8 mouse cellular contexts compared by ENCODE assay signal in the genomic region with DNA sequence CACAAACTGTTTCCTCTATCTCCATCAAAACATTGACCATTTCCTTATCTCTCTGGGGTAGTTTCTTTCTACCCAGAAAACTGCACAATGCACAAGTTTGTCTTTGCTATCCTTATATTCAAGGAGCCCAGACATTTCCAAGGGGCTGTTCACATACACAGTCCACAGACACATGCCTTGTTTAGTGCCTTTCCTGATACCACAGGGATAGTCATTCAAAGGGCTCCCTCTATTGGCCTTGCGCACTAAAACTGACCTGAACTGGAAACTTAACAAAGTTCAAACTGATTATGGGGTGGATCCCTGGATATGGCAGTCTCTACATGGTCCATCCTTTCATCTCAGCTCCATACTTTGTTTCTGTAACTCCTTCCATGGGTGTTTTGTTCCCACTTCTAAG.
DNase-seq lines count a peak whose midpoint lies in the region; ATAC-seq and TF ChIP-seq lines count a peak whose summit lies in the region.

No protein-coding gene starts in this region.

- ATAC-seq in hindbrain, embryonic 11.5 days (ENCODE audit: low FRiP score): no peak
- no peak for ATAC-seq in hindbrain, embryonic 13.5 days (ENCODE audit: low FRiP score)
- ATAC-seq in liver, embryonic 12.5 days: 0 out of 2 replicates have a peak, but pooled peaks have one; percentile 30

- dilution Hi-C loops in CH12.LX (cut with MboI; ENCODE audit: extremely low pct_ligation_motif_present, extremely low pct_unique_long_range_greater_than_20kb, low sequenced_read_pairs): no loop called here

- no peak for TF ChIP-seq EP300 in CH12.LX (IDR thresholded peaks at IDR 0.05; ENCODE audit: low read length)

- DNase-seq in hindbrain, embryonic 11.5 days (ENCODE audit: low spot score): peak; percentile 48
- peak; percentile 48 for DNase-seq in CH12.LX (ENCODE audit: extremely low read depth)
- peak; percentile 69 for DNase-seq in embryo, embryonic 10.5 days (ENCODE audit: low spot score)
- DNase-seq in ovary, postnatal 10 days (ENCODE audit: low spot score): no peak
- DNase-seq in layer of hippocampus, adult 9-11 months: no peak
- DNase-seq in gastrocnemius, adult 2 months: no peak

- in situ Hi-C loops in CH12.LX (cut with MboI; ENCODE audit: low pct_ligation_motif_present, low pct_unique_long_range_greater_than_20kb, low sequenced_read_pairs): no loop called here

- H3K27ac ChIP-seq in hindbrain, embryonic 11.5 days (ENCODE audit: low read depth, low read length): no peak overlapping the region
- no peak overlapping the region for H3K27ac ChIP-seq in hindbrain, embryonic 13.5 days
- H3K27ac ChIP-seq in CH12.LX (ENCODE audit: insufficient read depth, low read depth): no peak overlapping the region
- H3K27ac ChIP-seq in liver, embryonic 12.5 days: no peak overlapping the region
- H3K27ac ChIP-seq in gastrocnemius, adult 2 months: no peak overlapping the region

- no peak for TF ChIP-seq POLR2A in CH12.LX (IDR thresholded peaks at IDR 0.05; ENCODE audit: low read depth, low read length)

- TF ChIP-seq CTCF in CH12.LX (conservative IDR thresholded peaks at IDR 0.05 in 1 of 2, IDR thresholded peaks at IDR 0.05 in 1 of 2; ENCODE audit: low read depth in 2 of 2, low read length in 2 of 2): peak; percentile 15 to 47; a peak in 2 of 4 replicates
- TF ChIP-seq CTCF in gastrocnemius, adult 2 months (IDR thresholded peaks at IDR 0.05): no peak

- no peaks in the 10 kb centered on the region for H3K9me3 ChIP-seq in hindbrain, embryonic 11.5 days (ENCODE audit: control insufficient read depth, low read length)
- no peaks in the 10 kb centered on the region for H3K9me3 ChIP-seq in hindbrain, embryonic 13.5 days
- H3K9me3 ChIP-seq in CH12.LX (replicated peaks; ENCODE audit: low read length): no peaks in the 10 kb centered on the region
- no peaks in the 10 kb centered on the region for H3K9me3 ChIP-seq in liver, embryonic 12.5 days (replicated peaks)

- no peak overlapping the region for H3K4me3 ChIP-seq in hindbrain, embryonic 11.5 days (ENCODE audit: low read depth, low read length)
- no peak overlapping the region for H3K4me3 ChIP-seq in hindbrain, embryonic 13.5 days
- H3K4me3 ChIP-seq in CH12.LX (replicated peaks in 1 of 3; ENCODE audit: low read depth in 2 of 3, low read length in 2 of 3, poor library complexity in 1 of 3): no peak overlapping the region
- H3K4me3 ChIP-seq in liver, embryonic 12.5 days: no peak overlapping the region
- H3K4me3 ChIP-seq in gastrocnemius, adult 2 months: no peak overlapping the region

- H3K9ac ChIP-seq in hindbrain, embryonic 11.5 days (ENCODE audit: low read depth, low read length): no peak overlapping the region
- no peak overlapping the region for H3K9ac ChIP-seq in hindbrain, embryonic 13.5 days
- H3K9ac ChIP-seq in CH12.LX (ENCODE audit: insufficient read depth, low read depth): no peak overlapping the region
- no peak overlapping the region for H3K9ac ChIP-seq in liver, embryonic 12.5 days

- H3K27me3 ChIP-seq in hindbrain, embryonic 11.5 days (ENCODE audit: control insufficient read depth, insufficient read depth, low read length): no peaks in the 10 kb centered on the region
- no peaks in the 10 kb centered on the region for H3K27me3 ChIP-seq in hindbrain, embryonic 13.5 days
- no peaks in the 10 kb centered on the region for H3K27me3 ChIP-seq in CH12.LX (replicated peaks)
- no peaks in the 10 kb centered on the region for H3K27me3 ChIP-seq in liver, embryonic 12.5 days (replicated peaks)

- TF ChIP-seq RAD21 in CH12.LX (IDR thresholded peaks at IDR 0.05; ENCODE audit: low read depth, low read length): peak; percentile 49

- no peaks in the 10 kb centered on the region for H3K4me1 ChIP-seq in hindbrain, embryonic 11.5 days (replicated peaks; ENCODE audit: control insufficient read depth, insufficient read depth, low read length)
- peaks cover 3% of the 10 kb centered on the region; the same call in 1 of the 2 replicates for H3K4me1 ChIP-seq in hindbrain, embryonic 13.5 days (replicated peaks)
- no peaks in the 10 kb centered on the region for H3K4me1 ChIP-seq in CH12.LX (ENCODE audit: control insufficient read depth in 1 of 2, insufficient read depth in 2 of 2)
- no peaks in the 10 kb centered on the region for H3K4me1 ChIP-seq in liver, embryonic 12.5 days

- WGBS in hindbrain, embryonic 11.5 days: 29% methylated on average over 1 of the region's 1 CpGs
- WGBS in hindbrain, embryonic 13.5 days: 63% methylated on average over 1 of the region's 1 CpGs
- WGBS in liver, embryonic 12.5 days (ENCODE audit: insufficient replicate concordance): 58% methylated on average over 1 of the region's 1 CpGs

- H3K4me2 ChIP-seq in hindbrain, embryonic 11.5 days (replicated peaks; ENCODE audit: low read depth, low read length): no peak overlapping the region
- no peak overlapping the region for H3K4me2 ChIP-seq in hindbrain, embryonic 13.5 days
- no peak overlapping the region for H3K4me2 ChIP-seq in CH12.LX (ENCODE audit: insufficient read depth, low read depth, poor library complexity, severe bottlenecking)
- no peak overlapping the region for H3K4me2 ChIP-seq in liver, embryonic 12.5 days

- no peaks in the 10 kb centered on the region for H3K36me3 ChIP-seq in hindbrain, embryonic 11.5 days (ENCODE audit: control insufficient read depth, insufficient read depth, low read length)
- H3K36me3 ChIP-seq in hindbrain, embryonic 13.5 days: no peaks in the 10 kb centered on the region
- no peaks in the 10 kb centered on the region for H3K36me3 ChIP-seq in CH12.LX (replicated peaks in 1 of 2; ENCODE audit: control insufficient read depth in 1 of 2, insufficient read depth in 1 of 2, low read length in 1 of 2)
- H3K36me3 ChIP-seq in liver, embryonic 12.5 days: no peaks in the 10 kb centered on the region

- intact Hi-C loops in gastrocnemius, adult 2 months (cut with DNase I): no loop called here

- no peaks in the 10 kb centered on the region for H3K79me2 ChIP-seq in CH12.LX (replicated peaks; ENCODE audit: control insufficient read depth, extremely low read depth, insufficient read depth, poor library complexity, severe bottlenecking)

TF ChIP-seq in CH12.LX, 34 proteins besides CTCF, POLR2A, EP300 and RAD21:
- no peak for TF ChIP-seq USF1 (IDR thresholded peaks at IDR 0.05; ENCODE audit: low read depth, low read length)
- peak; percentile 26 for TF ChIP-seq SMC3 (IDR thresholded peaks at IDR 0.05; ENCODE audit: low read depth, low read length)

Comparison
In these comparisons a context has a peak if more than half of its experiments do, and no peak if none do; other contexts are left out.
1. DNase-seq: peak in hindbrain, embryonic 11.5 days (single experiment), CH12.LX (single experiment) and embryo, embryonic 10.5 days (single experiment); none in ovary, postnatal 10 days (single experiment), layer of hippocampus, adult 9-11 months (single experiment) and gastrocnemius, adult 2 months (single experiment).